Mouse (Mus musculus): Measurements from ENCODE around the gene Rnase13. TPM values are rescaled to one million over a fixed set of nuclear protein-coding genes. Genes with fewer than 3 reads are reported as not detected.
A peak's percentile ranks its signal among the peaks of the same experiment; 100 is the strongest.

Gene Rnase13
- polyA plus RNA-seq, 1 experiment from 2014 or later, result not detected

DNA sequence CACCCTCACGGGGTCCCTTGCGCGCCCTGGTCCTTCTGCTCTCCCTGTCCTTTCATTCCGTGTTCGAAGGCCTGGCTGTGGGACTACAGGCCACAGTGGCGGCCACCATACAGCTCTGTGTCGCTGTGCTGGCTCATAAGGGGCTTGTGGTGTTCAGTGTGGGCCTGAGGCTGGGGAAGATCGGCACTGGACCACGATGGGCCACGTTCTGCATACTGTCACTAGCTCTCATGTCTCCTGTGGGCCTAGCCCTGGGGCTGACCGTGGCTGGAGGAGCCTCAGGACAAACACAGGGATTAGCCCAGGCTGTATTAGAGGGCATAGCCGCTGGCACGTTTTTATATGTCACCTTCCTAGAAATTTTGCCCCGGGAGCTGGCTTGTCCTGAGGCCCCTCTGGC lies 27.5 kb downstream of the Rnase13 start:
- no peak for ATAC-seq (ENCODE audit: insufficient number of reproducible peaks, insufficient read depth, low FRiP score, low TSS enrichment, low read depth)
- peaks cover 31% of the 10 kb centered on the region for H3K36me3 ChIP-seq

DNA sequence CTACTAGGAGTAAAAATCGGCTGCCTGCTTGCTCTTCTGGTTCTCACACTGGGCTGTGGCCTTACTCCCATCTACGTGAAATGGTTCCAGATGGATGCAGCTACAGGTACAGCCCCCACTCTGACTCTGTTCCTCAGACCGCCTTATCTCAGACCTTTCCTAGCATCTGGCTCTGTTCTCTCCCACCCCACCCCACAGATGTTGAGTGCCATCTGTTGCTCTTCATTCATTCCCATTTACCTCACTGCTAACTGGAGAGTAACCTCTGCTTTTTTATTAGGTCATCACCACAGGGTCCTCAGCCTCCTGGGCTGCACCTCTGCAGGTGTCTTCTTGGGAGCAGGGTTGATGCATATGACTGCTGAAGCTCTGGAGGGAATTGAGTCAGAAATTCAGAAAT lies 28.8 kb downstream of the Rnase13 start:
- WGBS, result 49% methylated on average over 3 of the region's 3 CpGs
- peak overlapping the region; percentile 51; the same call in 1 of the 2 replicates for H3K27ac ChIP-seq
- ATAC-seq (ENCODE audit: insufficient number of reproducible peaks, insufficient read depth, low FRiP score, low TSS enrichment, low read depth), result no peak
- no peaks in the 10 kb centered on the region for H3K27me3 ChIP-seq
- no peaks in the 10 kb centered on the region for H3K9me3 ChIP-seq
- no peak overlapping the region for H3K9ac ChIP-seq
- 0 out of 2 replicates have a peak overlapping the region, but pooled peaks have one; percentile 7 for H3K4me2 ChIP-seq
- peaks cover 43% of the 10 kb centered on the region for H3K36me3 ChIP-seq
- H3K4me1 ChIP-seq, result peaks cover 5% of the 10 kb centered on the region
- H3K4me3 ChIP-seq, result no peak overlapping the region

More for the DNA sequence above, 27.5 kb downstream of the Rnase13 start:
- Histone ChIP-seq H3K4me3 (no peak overlapping the region), H3K27me3 (no peaks in the 10 kb centered on the region), H3K9ac (no peak overlapping the region), H3K4me1 (peaks cover 5% of the 10 kb centered on the region), H3K4me2 (no peak overlapping the region), H3K27ac (no peak overlapping the region), H3K9me3 (no peaks in the 10 kb centered on the region)
- 69% methylated on average over 14 of the region's 14 CpGs for whole genome bisulfite sequencing

DNA sequence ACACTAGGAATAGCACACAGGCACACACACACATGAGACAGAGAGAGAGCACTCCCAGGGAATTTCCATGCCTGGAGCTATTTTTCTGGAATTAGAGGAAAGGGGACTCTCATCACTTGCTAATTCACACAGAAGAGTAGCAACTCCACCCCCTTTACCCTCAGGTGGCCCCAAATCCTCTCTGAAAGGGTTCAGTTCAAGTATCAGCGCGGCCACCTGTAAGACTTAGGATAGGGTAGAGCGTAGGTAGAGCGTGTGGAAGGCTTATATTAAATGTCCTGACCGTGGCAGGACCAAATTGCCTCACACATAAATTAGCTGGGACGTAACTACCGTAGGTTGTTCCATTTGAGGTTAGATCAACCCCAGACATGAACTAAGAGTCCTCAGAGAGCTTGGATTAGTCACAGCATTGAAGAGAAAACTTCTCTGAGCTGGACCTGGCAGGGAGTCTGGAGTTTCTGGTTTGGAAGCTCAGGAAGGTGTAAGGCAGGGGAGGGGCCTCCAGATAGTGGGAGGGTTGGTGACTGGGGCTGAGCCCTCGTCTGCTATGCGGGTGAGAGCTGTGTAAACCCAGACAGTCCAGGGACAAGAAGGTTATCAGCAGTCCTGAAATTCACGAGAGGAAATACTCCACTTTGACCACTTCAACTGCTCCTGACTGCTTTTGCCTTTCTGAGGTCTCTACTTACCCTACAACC lies 29.3 kb downstream of the Rnase13 start:
- no peak overlapping the region for H3K4me3 ChIP-seq
- peaks cover 5% of the 10 kb centered on the region for H3K4me1 ChIP-seq
- H3K27ac ChIP-seq, result peak overlapping the region; percentile 51
- H3K4me2 ChIP-seq, result 0 out of 2 replicates have a peak overlapping the region, but pooled peaks have one; percentile 7
- no peaks in the 10 kb centered on the region for H3K27me3 ChIP-seq
- peak; percentile 26; the same call in 1 of the 2 replicates for ATAC-seq (ENCODE audit: insufficient number of reproducible peaks, insufficient read depth, low FRiP score, low TSS enrichment, low read depth)
- H3K9me3 ChIP-seq, result no peaks in the 10 kb centered on the region
- WGBS, result 15% methylated on average over 10 of the region's 10 CpGs
- no peak overlapping the region for H3K9ac ChIP-seq
- H3K36me3 ChIP-seq, result peaks cover 49% of the 10 kb centered on the region

DNA sequence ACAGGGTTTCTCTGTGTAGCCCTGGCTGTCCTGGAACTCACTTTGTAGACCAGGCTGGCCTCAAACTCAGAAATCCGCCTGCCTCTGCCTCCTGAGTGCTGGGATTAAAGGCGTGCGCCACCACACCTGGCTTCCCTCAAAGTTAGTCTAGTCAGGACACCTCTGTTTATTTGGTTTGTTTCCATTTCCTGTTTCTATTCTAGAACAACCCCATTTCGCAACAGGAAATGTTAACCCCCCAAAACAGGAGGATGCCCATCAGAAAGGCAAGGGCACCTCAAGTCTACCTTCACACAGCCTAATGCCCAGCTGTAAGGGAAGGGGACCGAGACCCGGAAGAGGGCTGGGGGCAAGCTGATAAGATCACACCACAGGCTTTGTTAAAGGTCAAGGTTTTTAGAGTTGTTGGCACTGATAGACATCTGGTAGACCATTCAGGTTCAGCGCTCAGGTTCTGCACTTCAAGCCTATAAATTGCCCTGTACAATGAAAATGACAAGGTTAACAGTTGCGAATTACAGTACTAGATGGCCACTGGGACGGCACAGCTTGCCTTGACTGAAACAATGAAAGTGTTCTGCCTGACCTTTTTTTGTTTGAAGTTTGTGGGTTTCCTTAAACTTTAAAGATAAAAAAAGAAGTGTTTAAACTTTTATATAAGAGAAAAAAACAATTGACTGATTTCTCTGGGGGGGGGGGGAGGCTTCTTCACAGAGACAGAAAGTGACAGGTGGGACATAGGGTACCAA lies 30.2 kb downstream of the Rnase13 start, which contains the start of gene Slc39a2:
Gene Slc39a2 (plus strand): TSS at position 699 of the 749 bp plus-strand sequence.
- H3K27me3 ChIP-seq, result no peaks in the 10 kb centered on the region
- H3K4me3 ChIP-seq, result no peak within 1 kb of the TSS
- peaks cover 57% of the 10 kb centered on the region for H3K36me3 ChIP-seq
- no peak within 1 kb of the TSS for H3K9ac ChIP-seq
- 0 out of 2 replicates have a peak within 1 kb of the TSS, but pooled peaks have one; percentile 7 for H3K4me2 ChIP-seq
- no peak for ATAC-seq (ENCODE audit: insufficient number of reproducible peaks, insufficient read depth, low FRiP score, low TSS enrichment, low read depth)
- 91% methylated on average over 9 of the region's 9 CpGs for WGBS
- peak within 1 kb of the TSS; percentile 51 for H3K27ac ChIP-seq
- H3K9me3 ChIP-seq, result no peaks in the 10 kb centered on the region
- H3K4me1 ChIP-seq, result peaks cover 5% of the 10 kb centered on the region

DNA sequence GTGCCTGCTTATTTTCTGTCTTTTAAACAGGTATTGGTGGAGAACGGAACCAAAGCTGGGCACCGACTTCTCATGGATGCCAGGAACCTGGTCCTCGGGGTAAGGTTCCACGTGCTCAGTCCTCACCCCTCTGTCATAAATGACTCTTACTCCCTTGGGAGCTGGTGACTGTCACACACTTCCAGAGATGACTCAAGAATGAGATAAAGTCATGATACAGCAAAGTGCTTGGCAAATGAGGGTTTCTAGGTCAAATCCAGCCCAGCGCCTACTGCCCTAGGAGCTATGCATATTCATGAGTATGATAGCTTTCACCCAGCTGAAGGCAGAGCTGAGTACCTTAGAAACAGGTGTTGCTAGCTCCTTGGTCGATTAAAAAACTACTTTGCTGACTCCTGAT lies 32.7 kb downstream of the Rnase13 start:
- Histone ChIP-seq H3K36me3 (peaks cover 61% of the 10 kb centered on the region), H3K27ac (no peak overlapping the region), H3K4me3 (no peak overlapping the region), H3K4me1 (peaks cover 18% of the 10 kb centered on the region), H3K27me3 (no peaks in the 10 kb centered on the region), H3K4me2 (no peak overlapping the region), H3K9me3 (no peaks in the 10 kb centered on the region), H3K9ac (no peak overlapping the region)
- 90% methylated on average over 6 of the region's 6 CpGs for WGBS
- ATAC-seq (ENCODE audit: insufficient number of reproducible peaks, insufficient read depth, low FRiP score, low TSS enrichment, low read depth), result no peak

GRCm38 (mm10) chr14:51886051-51886450 lies 36.5 kb downstream of the Rnase13 start:
- Histone ChIP-seq H3K36me3 (peaks cover 45% of the 10 kb centered on the region), H3K27me3 (no peaks in the 10 kb centered on the region), H3K9me3 (no peaks in the 10 kb centered on the region), H3K4me3 (peak overlapping the region; percentile 83), H3K4me2 (peak overlapping the region; percentile 89), H3K4me1 (peaks cover 13% of the 10 kb centered on the region), H3K9ac (0 out of 2 replicates have a peak overlapping the region, but pooled peaks have one; percentile 21), H3K27ac (no peak overlapping the region)
- no peak for ATAC-seq (ENCODE audit: insufficient number of reproducible peaks, insufficient read depth, low FRiP score, low TSS enrichment, low read depth)
- 55% methylated on average over 6 of the region's 6 CpGs for WGBS

GRCm38 (mm10) chr14:51884598-51885331 lies 37.8 kb downstream of the Rnase13 start, which contains the start of gene Mettl17:
Mettl17 (plus strand) TSS chr14:51884842.
- Histone ChIP-seq H3K9me3 (no peaks in the 10 kb centered on the region), H3K36me3 (peaks cover 32% of the 10 kb centered on the region), H3K27ac (peak within 1 kb of the TSS; percentile 77), H3K4me2 (peak within 1 kb of the TSS; percentile 89), H3K4me3 (peak within 1 kb of the TSS; percentile 83), H3K4me1 (peaks cover 13% of the 10 kb centered on the region), H3K27me3 (no peaks in the 10 kb centered on the region), H3K9ac (peak within 1 kb of the TSS; percentile 79)
- peak; percentile 93 for ATAC-seq (ENCODE audit: insufficient number of reproducible peaks, insufficient read depth, low FRiP score, low TSS enrichment, low read depth)
- under 1% methylated on average over 43 of the region's 43 CpGs for WGBS

DNA sequence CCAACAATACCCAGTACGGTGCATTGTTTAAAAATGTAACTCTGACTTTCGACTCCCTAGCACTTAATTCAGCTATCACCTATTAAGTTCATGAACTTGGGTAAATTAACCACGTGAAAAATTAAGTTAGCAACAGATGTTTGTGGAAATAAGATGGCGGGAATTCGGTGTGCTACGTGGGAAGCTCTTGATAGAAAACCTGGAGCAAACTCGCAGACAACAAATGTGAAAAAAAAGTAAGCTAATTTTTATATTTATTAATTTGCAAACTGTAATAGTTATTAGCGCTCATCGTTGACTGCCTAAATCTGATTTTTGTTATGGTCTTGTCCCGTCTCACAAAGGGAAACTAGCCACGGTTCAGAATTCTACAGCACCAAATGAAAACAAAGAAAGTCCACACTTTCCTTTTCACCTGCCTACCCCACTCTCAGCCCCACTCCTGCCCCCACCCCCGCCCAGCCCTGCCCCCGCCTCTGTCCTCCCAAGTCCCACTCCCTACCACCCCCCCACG lies 38.5 kb downstream of the Rnase13 start:
- 2% methylated on average over 14 of the region's 14 CpGs for WGBS

DNA sequence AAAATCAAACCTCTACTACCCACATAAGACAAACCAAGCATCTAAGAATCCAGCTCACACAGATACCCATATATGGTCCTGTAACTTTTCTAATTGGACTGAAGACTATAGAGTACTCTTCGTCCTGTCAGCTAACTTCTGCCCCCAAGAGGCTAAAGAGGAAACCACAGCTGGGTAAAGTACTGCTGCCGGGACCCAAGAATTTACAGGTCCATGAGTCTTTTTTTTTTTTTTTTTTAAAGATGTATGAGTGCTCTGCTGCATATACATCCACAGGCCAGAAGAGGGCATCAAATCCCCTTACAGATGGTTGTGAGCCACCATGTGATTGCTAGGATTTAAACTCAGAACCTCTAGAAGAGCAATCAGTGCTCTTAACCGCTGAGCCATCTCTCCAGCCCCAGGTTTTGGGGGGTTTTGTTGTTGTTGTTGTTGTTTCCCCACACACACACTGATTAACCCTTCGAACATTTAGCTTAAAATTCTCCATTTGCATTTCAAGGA lies 39.0 kb downstream of the Rnase13 start:
- Histone ChIP-seq H3K4me3 (peak overlapping the region; percentile 83), H3K9me3 (no peaks in the 10 kb centered on the region), H3K4me2 (peak overlapping the region; percentile 89), H3K27ac (peak overlapping the region; percentile 55), H3K9ac (peak overlapping the region; percentile 64; the same call in 1 of the 2 replicates), H3K27me3 (no peaks in the 10 kb centered on the region), H3K36me3 (peaks cover 20% of the 10 kb centered on the region), H3K4me1 (peaks cover 13% of the 10 kb centered on the region)
- ATAC-seq (ENCODE audit: insufficient number of reproducible peaks, insufficient read depth, low FRiP score, low TSS enrichment, low read depth), result 0 out of 2 replicates have a peak, but pooled peaks have one; percentile 23
- 2% methylated on average over 4 of the region's 4 CpGs for WGBS

More for the DNA sequence above, 38.5 kb downstream of the Rnase13 start:
- Histone ChIP-seq H3K4me3 (peak overlapping the region; percentile 83), H3K9me3 (no peaks in the 10 kb centered on the region), H3K27me3 (no peaks in the 10 kb centered on the region), H3K36me3 (peaks cover 25% of the 10 kb centered on the region), H3K9ac (peak overlapping the region; percentile 64), H3K4me1 (peaks cover 13% of the 10 kb centered on the region), H3K27ac (peak overlapping the region; percentile 55), H3K4me2 (peak overlapping the region; percentile 89)
- peak; percentile 17 for ATAC-seq (ENCODE audit: insufficient number of reproducible peaks, insufficient read depth, low FRiP score, low TSS enrichment, low read depth)

GRCm38 (mm10) chr14:51877517-51877916 lies 45.1 kb downstream of the Rnase13 start:
- no peak overlapping the region for H3K9ac ChIP-seq
- H3K9me3 ChIP-seq, result no peaks in the 10 kb centered on the region
- no peak overlapping the region for H3K4me3 ChIP-seq
- H3K27ac ChIP-seq, result no peak overlapping the region
- no peak overlapping the region for H3K4me2 ChIP-seq
- 77% methylated on average over 3 of the region's 3 CpGs for WGBS
- no peak for ATAC-seq (ENCODE audit: insufficient number of reproducible peaks, insufficient read depth, low FRiP score, low TSS enrichment, low read depth)
- H3K36me3 ChIP-seq, result no peaks in the 10 kb centered on the region
- H3K27me3 ChIP-seq, result no peaks in the 10 kb centered on the region
- H3K4me1 ChIP-seq, result no peaks in the 10 kb centered on the region

DNA sequence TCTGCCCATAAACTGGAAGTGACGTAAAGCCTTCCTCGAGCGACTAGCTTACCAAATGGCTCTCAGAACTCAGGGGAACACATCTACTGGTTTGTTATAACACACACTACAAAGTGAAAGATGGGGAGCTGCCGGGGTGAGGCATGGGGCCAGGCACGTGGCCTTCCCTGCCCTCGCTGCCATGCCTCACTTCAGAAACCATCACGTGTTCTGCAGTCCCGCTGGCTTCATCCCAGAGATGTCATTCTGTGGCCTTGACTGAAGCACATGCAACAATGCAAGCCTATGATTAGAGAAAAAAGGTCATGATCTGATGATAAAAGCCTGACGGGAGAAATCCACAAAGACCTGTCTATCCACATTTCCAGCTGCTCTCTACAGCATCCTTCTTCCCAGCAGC lies 50.8 kb downstream of the Rnase13 start:
- H3K4me2 ChIP-seq, result no peak overlapping the region
- no peak overlapping the region for H3K9ac ChIP-seq
- no peaks in the 10 kb centered on the region for H3K9me3 ChIP-seq
- no peaks in the 10 kb centered on the region for H3K36me3 ChIP-seq
- H3K27ac ChIP-seq, result no peak overlapping the region
- no peak for ATAC-seq (ENCODE audit: insufficient number of reproducible peaks, insufficient read depth, low FRiP score, low TSS enrichment, low read depth)
- WGBS, result 75% methylated on average over 9 of the region's 9 CpGs
- no peaks in the 10 kb centered on the region for H3K4me1 ChIP-seq
- no peak overlapping the region for H3K4me3 ChIP-seq
- no peaks in the 10 kb centered on the region for H3K27me3 ChIP-seq

Data from embryonic facial prominence, embryonic 13.5 days (tissue).